Mouse (Mus musculus) intestine, postnatal 0 days (tissue): Measurements from ENCODE around the gene Ap1m2. TPM values are rescaled to one million over a fixed set of nuclear protein-coding genes. Genes with fewer than 3 reads are reported as not detected.

Experiments
- ATAC-seq: fragments of 200-750 bp; cut with Nextera tagmentation; 2 replicates; pipeline ENCODE4 v1.8.0; 2017; ENCODE audit warnings: mild to moderate bottlenecking, moderate TSS enrichment, moderate library complexity
- H3K27ac ChIP-seq: fragments of 300-500 bp; sonication (generic); 2 replicates; pipeline ENCODE4 v1.5.1; 2014; ENCODE audit warnings: mild to moderate bottlenecking, low read depth, low read length, moderate library complexity
- H3K27me3 ChIP-seq: fragments of 300-500 bp; sonication (generic); replicated peaks from 2 replicates; pipeline ENCODE4 v1.6.1; 2014; ENCODE audit warnings: low read length, mixed read lengths; ENCODE audit not compliant: control insufficient read depth, insufficient read depth
- H3K36me3 ChIP-seq: fragments of 300-500 bp; sonication (generic); 2 replicates; pipeline ENCODE4 v1.6.1; 2014; ENCODE audit warnings: mild to moderate bottlenecking, moderate library complexity; ENCODE audit not compliant: control insufficient read depth, insufficient read depth
- H3K4me1 ChIP-seq: fragments of 300-500 bp; sonication (generic); replicated peaks from 2 replicates; pipeline ENCODE4 v1.6.1; 2014; ENCODE audit warnings: antibody characterized with exemption, low read length, mixed read lengths; ENCODE audit not compliant: control insufficient read depth, insufficient read depth
- H3K4me2 ChIP-seq: fragments of 300-500 bp; sonication (generic); replicated peaks from 2 replicates; pipeline ENCODE4 v1.6.1; 2014; ENCODE audit warnings: low read depth, mild to moderate bottlenecking, moderate library complexity
- H3K4me3 ChIP-seq: fragments of 300-500 bp; sonication (generic); 2 replicates; pipeline ENCODE4 v1.5.1; 2014; ENCODE audit warnings: low read depth, low read length
- H3K9ac ChIP-seq: fragments of 300-500 bp; sonication (generic); 2 replicates; pipeline ENCODE4 v1.6.1; 2014; ENCODE audit warnings: mild to moderate bottlenecking, low read depth, low read length
- H3K9me3 ChIP-seq: fragments of 300-500 bp; sonication (generic); 2 replicates; pipeline ENCODE4 v1.6.1; 2016; ENCODE audit warnings: mixed run types; ENCODE audit not compliant: control insufficient read depth
- CTCF ChIP-seq: sonication (generic); IDR thresholded peaks from 2 replicates; pipeline ENCODE4 v1.5.1; 2016; ENCODE audit warnings: low read depth, mild to moderate bottlenecking, control low read depth, antibody characterized with exemption, moderate library complexity
- WGBS: fragments of 180-500 bp; shearing (Covaris S2); extraction: QIAGEN DNeasy Blood & Tissue Kit; methylation state at CpG from one replicate; pipeline ENCODE4 v1.1.7; 2014; 5-methylcytosine and 5-hydroxymethylcytosine counted together
- polyA plus RNA-seq: library from polyadenylated mRNA; unstranded; fragments of >200 nt; fragmentation: Nextera tagmentation; extraction: Ambion mirVana; gene quantifications from 2 replicates; pipeline ENCODE4 v1.2.1, GENCODE M21; 2015

Gene Ap1m2
- polyA plus RNA-seq, 1 experiment from 2014 or later = 192 TPM

DNA sequence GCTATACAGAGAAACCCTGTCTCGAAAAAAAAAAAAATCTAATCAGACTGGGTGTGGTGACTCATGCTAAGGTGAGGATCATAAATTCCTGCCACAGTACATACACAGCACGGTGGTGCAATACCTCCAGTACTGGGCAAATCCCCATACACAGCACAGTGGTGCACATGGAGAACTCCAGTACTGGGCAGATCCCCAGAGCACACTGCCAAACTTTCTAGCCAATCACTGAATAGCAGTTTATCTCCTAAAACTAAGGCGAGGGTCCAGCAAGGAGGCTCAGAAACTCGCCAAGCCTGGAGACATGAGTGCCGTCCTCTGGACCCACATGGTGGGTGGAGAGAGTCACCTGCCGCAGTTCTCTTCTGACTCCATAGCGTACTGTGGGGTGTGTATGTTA is 39.0 kb upstream of the Ap1m2 start:
- H3K27ac ChIP-seq = no peak overlapping the region
- TF ChIP-seq CTCF = no peak
- H3K36me3 ChIP-seq = peaks cover 22% of the 10 kb centered on the region
- WGBS = 56% methylated on average over 7 of the region's 7 CpGs
- H3K4me2 ChIP-seq = no peak overlapping the region
- ATAC-seq = peak; percentile 94
- no peaks in the 10 kb centered on the region for H3K4me1 ChIP-seq
- no peaks in the 10 kb centered on the region for H3K27me3 ChIP-seq
- H3K9ac ChIP-seq = no peak overlapping the region
- H3K4me3 ChIP-seq = no peak overlapping the region
- no peaks in the 10 kb centered on the region for H3K9me3 ChIP-seq

DNA sequence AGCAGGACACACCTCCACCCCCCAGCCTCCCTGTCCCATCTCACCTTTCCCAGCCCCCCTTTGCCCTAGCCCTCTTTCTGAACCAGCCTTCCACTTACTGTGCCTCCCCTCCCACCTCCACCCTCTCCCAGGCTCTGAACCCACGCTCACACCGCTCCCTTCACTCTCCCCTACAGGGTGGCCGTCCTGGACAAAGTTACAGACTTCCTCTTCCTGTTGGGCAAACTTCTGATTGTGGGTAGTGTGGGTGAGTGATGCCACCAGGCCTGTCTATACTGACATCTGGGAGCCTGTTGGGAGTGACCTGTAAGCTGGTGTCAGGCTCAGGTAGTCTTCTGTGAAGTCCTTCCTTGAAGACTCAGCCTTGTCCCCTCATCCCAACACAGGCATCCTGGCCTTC is 36.0 kb upstream of the Ap1m2 start:
- no peak overlapping the region for H3K4me2 ChIP-seq
- 75% methylated on average over 3 of the region's 3 CpGs for WGBS
- no peak overlapping the region for H3K4me3 ChIP-seq

DNA sequence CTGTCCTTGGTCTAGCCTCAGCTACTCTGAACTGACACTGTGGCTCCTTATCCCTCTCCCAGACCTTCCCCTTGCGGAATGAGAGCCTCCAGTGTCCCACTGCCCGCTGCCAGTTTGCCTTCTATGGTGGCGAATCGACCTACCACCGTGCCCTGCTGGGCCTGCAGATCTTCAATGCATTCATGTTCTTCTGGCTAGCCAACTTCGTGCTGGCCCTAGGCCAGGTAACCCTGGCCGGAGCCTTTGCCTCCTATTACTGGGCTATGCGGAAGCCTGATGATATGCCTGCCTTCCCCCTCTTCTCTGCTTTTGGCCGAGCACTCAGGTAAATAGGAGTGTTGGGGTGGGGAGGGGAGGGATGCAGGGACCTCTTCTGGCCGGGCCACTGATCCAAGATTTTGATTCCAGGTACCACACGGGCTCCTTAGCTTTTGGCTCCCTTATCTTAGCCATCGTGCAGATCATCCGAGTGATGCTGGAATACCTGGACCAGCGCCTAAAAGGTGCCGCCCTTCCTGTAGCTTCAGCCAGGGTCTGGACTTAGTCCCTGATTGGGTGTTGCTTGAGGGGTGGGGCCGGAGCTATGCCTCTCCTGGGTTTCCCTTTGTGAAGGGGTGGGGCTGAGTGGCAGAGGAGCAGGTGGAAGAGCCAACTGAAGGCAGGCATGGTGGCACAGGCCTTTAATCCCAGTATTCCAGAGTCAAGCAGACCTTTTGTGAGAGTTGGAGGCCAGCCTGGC is 34.7 kb upstream of the Ap1m2 start:
- Histone ChIP-seq H3K36me3 (peaks cover 37% of the 10 kb centered on the region), H3K4me3 (no peak overlapping the region), H3K27me3 (no peaks in the 10 kb centered on the region), H3K9me3 (no peaks in the 10 kb centered on the region), H3K4me2 (no peak overlapping the region), H3K9ac (no peak overlapping the region), H3K27ac (no peak overlapping the region), H3K4me1 (no peaks in the 10 kb centered on the region)
- WGBS = 71% methylated on average over 16 of the region's 16 CpGs
- peak; percentile 58; the same call in 1 of the 2 replicates for ATAC-seq
- TF ChIP-seq CTCF = no peak

More for the DNA sequence above, 36.0 kb upstream of the Ap1m2 start:
- ATAC-seq = no peak
- Histone ChIP-seq H3K4me1 (no peaks in the 10 kb centered on the region), H3K9ac (no peak overlapping the region), H3K9me3 (no peaks in the 10 kb centered on the region), H3K36me3 (peaks cover 26% of the 10 kb centered on the region), H3K27me3 (no peaks in the 10 kb centered on the region), H3K27ac (no peak overlapping the region)
- no peak for TF ChIP-seq CTCF

DNA sequence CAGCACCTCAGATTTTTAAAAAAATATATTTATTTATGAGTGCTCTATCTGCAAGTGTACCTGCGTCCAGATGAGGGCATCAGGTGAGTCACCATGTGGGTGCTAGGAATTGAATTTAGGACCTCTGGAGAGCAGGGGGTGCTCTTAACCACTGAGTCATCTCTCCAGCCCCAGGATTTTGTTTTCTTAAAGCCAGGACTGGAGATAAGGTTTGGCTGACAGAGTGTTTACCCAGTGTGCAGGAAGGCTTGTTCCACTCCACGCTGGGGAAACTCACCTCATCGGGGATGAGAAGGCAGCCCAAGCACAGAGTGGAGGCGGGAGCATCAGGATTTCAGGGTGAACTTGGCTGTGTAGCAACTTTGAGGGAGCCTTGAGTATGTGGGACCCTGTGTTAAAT is 28.3 kb upstream of the Ap1m2 start:
- ATAC-seq = no peak
- TF ChIP-seq CTCF = no peak
- no peak overlapping the region for H3K9ac ChIP-seq
- peaks cover 24% of the 10 kb centered on the region; the same call in 1 of the 2 replicates for H3K36me3 ChIP-seq
- H3K4me2 ChIP-seq = no peak overlapping the region
- 56% methylated on average over 4 of the region's 4 CpGs for WGBS
- H3K27me3 ChIP-seq = no peaks in the 10 kb centered on the region
- no peaks in the 10 kb centered on the region for H3K9me3 ChIP-seq
- H3K27ac ChIP-seq = no peak overlapping the region
- no peaks in the 10 kb centered on the region for H3K4me1 ChIP-seq
- H3K4me3 ChIP-seq = no peak overlapping the region

DNA sequence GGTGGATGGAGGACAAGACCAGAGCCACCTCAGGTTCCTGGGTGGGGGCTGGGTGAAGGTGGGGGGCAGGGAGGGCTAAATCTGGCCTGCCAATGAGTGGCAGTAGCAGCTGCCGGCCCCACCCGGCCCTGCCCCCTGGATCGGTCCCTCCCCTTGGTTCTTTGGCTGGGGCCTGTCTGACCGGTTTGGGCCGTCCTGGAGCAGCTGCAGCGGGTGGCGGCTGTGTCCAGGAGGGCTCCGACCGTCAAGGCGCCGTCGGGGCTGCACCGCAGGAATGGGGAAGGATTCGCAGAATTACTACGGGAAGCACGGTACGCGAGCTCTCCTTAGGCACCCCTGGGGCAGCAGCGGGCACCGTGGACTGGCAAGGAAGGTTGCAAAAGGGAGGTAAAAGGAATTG is 25.5 kb upstream of the Ap1m2 start:
- Histone ChIP-seq H3K36me3 (peaks cover 13% of the 10 kb centered on the region; the same call in 1 of the 2 replicates), H3K27ac (no peak overlapping the region), H3K4me1 (no peaks in the 10 kb centered on the region), H3K4me2 (peak overlapping the region; percentile 57), H3K4me3 (peak overlapping the region; percentile 28), H3K9me3 (no peaks in the 10 kb centered on the region), H3K9ac (no peak overlapping the region), H3K27me3 (no peaks in the 10 kb centered on the region)
- TF ChIP-seq CTCF = no peak
- peak; percentile 76 for ATAC-seq
- 9% methylated on average over 18 of the region's 20 CpGs for WGBS

DNA sequence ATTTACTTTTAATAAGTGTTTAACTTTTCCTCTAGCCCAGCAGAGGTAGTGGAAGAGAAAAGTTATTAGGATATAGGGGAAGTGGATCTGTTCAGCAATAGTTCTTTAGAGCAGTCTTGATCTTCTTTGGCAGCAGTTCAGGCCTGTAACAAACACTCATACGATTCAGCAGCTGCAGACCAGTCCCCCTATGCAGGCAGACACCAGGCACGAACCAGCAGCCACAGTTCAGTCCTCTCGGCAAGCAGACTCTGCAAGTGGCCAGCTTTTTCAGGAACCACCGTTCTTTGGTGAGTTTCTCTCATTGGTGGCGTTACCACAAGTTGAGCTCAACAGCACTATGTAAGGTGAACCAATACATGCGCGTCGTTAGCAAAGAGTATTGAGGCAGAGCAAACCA is 24.4 kb upstream of the Ap1m2 start:
- ATAC-seq = no peak
- H3K27ac ChIP-seq = no peak overlapping the region
- WGBS = 86% methylated on average over 8 of the region's 8 CpGs

More for the DNA sequence above, 24.4 kb upstream of the Ap1m2 start:
- H3K9ac ChIP-seq = no peak overlapping the region
- H3K4me1 ChIP-seq = no peaks in the 10 kb centered on the region
- H3K4me3 ChIP-seq = no peak overlapping the region
- peaks cover 2% of the 10 kb centered on the region; the same call in 1 of the 2 replicates for H3K36me3 ChIP-seq
- no peaks in the 10 kb centered on the region for H3K9me3 ChIP-seq
- TF ChIP-seq CTCF = no peak
- no peaks in the 10 kb centered on the region for H3K27me3 ChIP-seq
- no peak overlapping the region for H3K4me2 ChIP-seq
